ENCODE assay signal across 8 mouse cellular contexts in genomic region chr13:73692249-73692868, GRCm38 (mm10). TPM values are rescaled to one million over a fixed set of nuclear protein-coding genes. Genes with fewer than 3 reads are reported as not detected.
A peak's percentile ranks its signal among the peaks of the same experiment; 100 is the strongest.
DNase-seq lines count a peak whose midpoint lies in the region; ATAC-seq and TF ChIP-seq lines count a peak whose summit lies in the region.

No protein-coding gene starts in this region.

- H3K4me2 ChIP-seq in limb, embryonic 14.5 days (replicated peaks; ENCODE audit: low read depth, low read length, severe bottlenecking), result no peak overlapping the region
- no peak overlapping the region for H3K4me2 ChIP-seq in midbrain, embryonic 16.5 days (ENCODE audit: low read length)
- H3K4me2 ChIP-seq in stomach, embryonic 15.5 days, result no peak overlapping the region

- H3K9ac ChIP-seq in limb, embryonic 14.5 days (ENCODE audit: low read depth, low read length, severe bottlenecking), result no peak overlapping the region
- no peak overlapping the region for H3K9ac ChIP-seq in midbrain, embryonic 16.5 days (ENCODE audit: low read depth, low read length)
- no peak overlapping the region for H3K9ac ChIP-seq in stomach, embryonic 15.5 days

- peak; percentile 6 for TF ChIP-seq CTCF in C2C12 (IDR thresholded peaks at IDR 0.05; ENCODE audit: control insufficient read depth, insufficient read depth, insufficient read length)

- no peaks in the 10 kb centered on the region for H3K9me3 ChIP-seq in limb, embryonic 14.5 days (ENCODE audit: control insufficient read depth, low read length)
- H3K9me3 ChIP-seq in midbrain, embryonic 16.5 days (replicated peaks; ENCODE audit: control insufficient read depth, low read length, poor library complexity, severe bottlenecking), result no peaks in the 10 kb centered on the region
- no peaks in the 10 kb centered on the region for H3K9me3 ChIP-seq in stomach, embryonic 15.5 days

- no peaks in the 10 kb centered on the region for H3K36me3 ChIP-seq in C2C12 (ENCODE audit: control insufficient read depth, insufficient read depth)
- H3K36me3 ChIP-seq in limb, embryonic 14.5 days (ENCODE audit: control insufficient read depth, insufficient read depth, low read length), result no peaks in the 10 kb centered on the region
- H3K36me3 ChIP-seq in midbrain, embryonic 16.5 days (ENCODE audit: control insufficient read depth, insufficient read depth, low read length), result no peaks in the 10 kb centered on the region
- H3K36me3 ChIP-seq in stomach, embryonic 15.5 days, result no peaks in the 10 kb centered on the region

- H3K79me3 ChIP-seq in C2C12 (ENCODE audit: low read depth), result no peaks in the 10 kb centered on the region

- no peak overlapping the region for H3ac ChIP-seq in C2C12 (ENCODE audit: control insufficient read depth, insufficient read length, low read depth)

- TF ChIP-seq POLR2A in limb, embryonic 14.5 days (IDR thresholded peaks at IDR 0.05; ENCODE audit: borderline replicate concordance, extremely low read depth, insufficient read depth, insufficient read length), result no peak

- no peak overlapping the region for H3K27ac ChIP-seq in limb, embryonic 14.5 days (replicated peaks; ENCODE audit: low read depth, low read length)
- H3K27ac ChIP-seq in midbrain, embryonic 16.5 days (ENCODE audit: low read length), result no peak overlapping the region
- H3K27ac ChIP-seq in stomach, embryonic 15.5 days, result no peak overlapping the region

- H3K4me1 ChIP-seq in limb, embryonic 14.5 days (ENCODE audit: control insufficient read depth, insufficient read depth, low read length), result no peaks in the 10 kb centered on the region
- no peaks in the 10 kb centered on the region for H3K4me1 ChIP-seq in midbrain, embryonic 16.5 days (ENCODE audit: control insufficient read depth, insufficient read depth, low read length)
- H3K4me1 ChIP-seq in stomach, embryonic 15.5 days, result no peaks in the 10 kb centered on the region

- peaks cover 4% of the 10 kb centered on the region for H3K27me3 ChIP-seq in C2C12 (ENCODE audit: control insufficient read depth, insufficient read depth, insufficient read length)
- no peaks in the 10 kb centered on the region for H3K27me3 ChIP-seq in limb, embryonic 14.5 days (ENCODE audit: control insufficient read depth, insufficient read depth, low read length)
- H3K27me3 ChIP-seq in midbrain, embryonic 16.5 days (ENCODE audit: control insufficient read depth, insufficient read depth, low read depth, low read length), result no peaks in the 10 kb centered on the region; the same call in 1 of the 2 replicates
- no peaks in the 10 kb centered on the region for H3K27me3 ChIP-seq in stomach, embryonic 15.5 days (replicated peaks)

- H3K79me2 ChIP-seq in C2C12 (ENCODE audit: control insufficient read depth, insufficient read depth), result no peaks in the 10 kb centered on the region

- 0 out of 2 replicates have a peak, but pooled peaks have one; percentile 68 for ATAC-seq in limb, embryonic 14.5 days (ENCODE audit: low FRiP score, low read depth)
- peak; percentile 71 for ATAC-seq in midbrain, embryonic 16.5 days
- ATAC-seq in stomach, embryonic 15.5 days (ENCODE audit: insufficient read depth, low FRiP score, low read depth), result peak; percentile 87

- peak; percentile 82 for DNase-seq in adrenal gland, adult 2 months
- DNase-seq in embryo, embryonic 11.5 days (ENCODE audit: low read depth, low spot score), result peak; percentile 51
- DNase-seq in heart, adult 8-10 months (ENCODE audit: low spot score), result peak; percentile 17
- DNase-seq in kidney, adult 8-10 months, result peak; percentile 97 to 98
- DNase-seq in limb, embryonic 14.5 days (ENCODE audit: low spot score), result peak; percentile 35

- WGBS in limb, embryonic 14.5 days, result 27% methylated on average over 10 of the region's 10 CpGs
- WGBS in midbrain, embryonic 16.5 days, result 34% methylated on average over 10 of the region's 10 CpGs
- 29% methylated on average over 10 of the region's 10 CpGs for WGBS in stomach, embryonic 15.5 days

- no peak overlapping the region for H3K4me3 ChIP-seq in C2C12 (ENCODE audit: insufficient read depth, poor library complexity, severe bottlenecking)
- H3K4me3 ChIP-seq in limb, embryonic 14.5 days (replicated peaks; ENCODE audit: low read length), result no peak overlapping the region
- H3K4me3 ChIP-seq in midbrain, embryonic 16.5 days (ENCODE audit: low read depth, low read length), result no peak overlapping the region
- no peak overlapping the region for H3K4me3 ChIP-seq in stomach, embryonic 15.5 days (replicated peaks)

TF ChIP-seq in C2C12, 6 proteins besides CTCF, POLR2A, EP300 and RAD21:
- TF ChIP-seq MYOG (IDR thresholded peaks at IDR 0.05; ENCODE audit: control insufficient read depth, extremely low read depth, insufficient read length) (no peak), MAX (IDR thresholded peaks at IDR 0.05) (no peak), USF1 (IDR thresholded peaks at IDR 0.05; ENCODE audit: low read depth) (no peak), MYOD1 (IDR thresholded peaks at IDR 0.05; ENCODE audit: control insufficient read depth, insufficient read length, low read depth) (no peak), FOSL1 (IDR thresholded peaks at IDR 0.05; ENCODE audit: insufficient read depth, low read length, poor library complexity, severe bottlenecking) (no peak)
TF ChIP-seq in C2C12: peak in this region for 0.

RNA-seq across cellular contexts. Expression of gene Slc6a19, which starts 12.3 kb away (rescaled TPM):
- not detected for polyA plus RNA-seq in C2C12 (2012; fragmentation: generic; extraction: Trizol)
- under 1 TPM; 0.20 to 0.48 TPM for total RNA-seq in adrenal gland, adult 2 months (2021)
- polyA plus RNA-seq in adrenal gland, adult 2 months (2012; rRNA removed), result 0.09 and 0.17 TPM in 2 replicates
- total RNA-seq in heart, adult 8-10 months (2022), result not detected
- polyA plus RNA-seq in limb, embryonic 14.5 days (2012; rRNA removed), result 0.06 TPM in 1 of 2 replicates, not detected in the other
- polyA plus RNA-seq in limb, embryonic 14.5 days (2014; fragmentation: Nextera tagmentation; extraction: Ambion mirVana), result not detected in 2 replicates
- 0.11 and 0.30 TPM in 2 replicates for polyA plus RNA-seq in midbrain, embryonic 16.5 days (2015; fragmentation: Nextera tagmentation; extraction: Ambion mirVana)
- 1.7 and 1.9 TPM in 2 replicates for polyA plus RNA-seq in stomach, embryonic 15.5 days (2015; fragmentation: Nextera tagmentation; extraction: Ambion mirVana)

RNA-seq across cellular contexts. Expression of gene Slc6a18, which starts 14.5 kb away (rescaled TPM):
- not detected for polyA plus RNA-seq in C2C12 (2012; fragmentation: generic; extraction: Trizol)
- not detected for total RNA-seq in adrenal gland, adult 2 months (2021)
- not detected in 2 replicates for polyA plus RNA-seq in adrenal gland, adult 2 months (2012; rRNA removed)
- not detected for total RNA-seq in heart, adult 8-10 months (2022)
- polyA plus RNA-seq in limb, embryonic 14.5 days (2012; rRNA removed), result 0.05 and 0.14 TPM in 2 replicates
- polyA plus RNA-seq in limb, embryonic 14.5 days (2014; fragmentation: Nextera tagmentation; extraction: Ambion mirVana), result not detected in 2 replicates
- not detected in 2 replicates for polyA plus RNA-seq in midbrain, embryonic 16.5 days (2015; fragmentation: Nextera tagmentation; extraction: Ambion mirVana)
- polyA plus RNA-seq in stomach, embryonic 15.5 days (2015; fragmentation: Nextera tagmentation; extraction: Ambion mirVana), result not detected in 2 replicates

RNA-seq across cellular contexts. Expression of gene Slc12a7, which starts 40.5 kb away (rescaled TPM):
- polyA plus RNA-seq in C2C12 (2012; fragmentation: generic; extraction: Trizol), result 28.7 TPM
- total RNA-seq in adrenal gland, adult 2 months (2021), result 10 to 100 TPM; 29.3 to 49.3 TPM
- 50.5 and 57.0 TPM in 2 replicates for polyA plus RNA-seq in adrenal gland, adult 2 months (2012; rRNA removed)
- 100 to 1,000 TPM; 207 to 245 (median 212) TPM for total RNA-seq in heart, adult 8-10 months (2022)
- polyA plus RNA-seq in limb, embryonic 14.5 days (2012; rRNA removed), result 32.8 and 45.4 TPM in 2 replicates
- polyA plus RNA-seq in limb, embryonic 14.5 days (2014; fragmentation: Nextera tagmentation; extraction: Ambion mirVana), result 16.5 and 19.7 TPM in 2 replicates
- polyA plus RNA-seq in midbrain, embryonic 16.5 days (2015; fragmentation: Nextera tagmentation; extraction: Ambion mirVana), result 7.5 and 9.6 TPM in 2 replicates
- 17.5 and 19.4 TPM in 2 replicates for polyA plus RNA-seq in stomach, embryonic 15.5 days (2015; fragmentation: Nextera tagmentation; extraction: Ambion mirVana)

Comparison
In these comparisons a context has a peak if more than half of its experiments do, and no peak if none do; other contexts are left out.
1. DNase-seq: peak in every context shown above with its lines; median percentile 98 in kidney, adult 8-10 months; 82 in adrenal gland, adult 2 months; 51 in embryo, embryonic 11.5 days; 35 in limb, embryonic 14.5 days; 17 in heart, adult 8-10 months.